Mouse (Mus musculus): ENCODE data around the gene Myl9.

DNA sequence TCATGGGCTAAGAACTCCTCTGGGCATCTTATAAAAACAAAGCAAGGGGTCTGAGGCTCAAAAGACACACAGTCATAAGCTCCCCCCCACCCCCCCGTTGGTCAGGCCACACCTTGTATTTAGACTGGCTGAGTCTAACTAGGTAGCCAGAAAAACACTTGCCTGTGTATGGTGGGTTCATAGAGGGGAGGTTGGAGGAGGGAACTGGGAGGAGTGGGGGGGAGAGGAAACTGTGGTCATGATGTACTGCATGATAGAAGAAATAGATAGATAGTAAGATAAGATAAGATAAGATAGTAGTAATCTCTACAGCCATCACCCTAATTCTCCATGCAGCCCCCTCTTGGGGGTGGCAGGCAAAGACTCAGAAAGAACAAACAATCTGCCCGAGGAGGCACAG, 4.3 kb downstream of the Myl9 start:
- TF ChIP-seq EP300 (IDR thresholded peaks at IDR 0.05; ENCODE audit: low read depth) (no peak), CTCF (IDR thresholded peaks at IDR 0.05; ENCODE audit: low read depth) (no peak)
